ENCODE assay signal across 7 mouse cellular contexts in the genomic region with DNA sequence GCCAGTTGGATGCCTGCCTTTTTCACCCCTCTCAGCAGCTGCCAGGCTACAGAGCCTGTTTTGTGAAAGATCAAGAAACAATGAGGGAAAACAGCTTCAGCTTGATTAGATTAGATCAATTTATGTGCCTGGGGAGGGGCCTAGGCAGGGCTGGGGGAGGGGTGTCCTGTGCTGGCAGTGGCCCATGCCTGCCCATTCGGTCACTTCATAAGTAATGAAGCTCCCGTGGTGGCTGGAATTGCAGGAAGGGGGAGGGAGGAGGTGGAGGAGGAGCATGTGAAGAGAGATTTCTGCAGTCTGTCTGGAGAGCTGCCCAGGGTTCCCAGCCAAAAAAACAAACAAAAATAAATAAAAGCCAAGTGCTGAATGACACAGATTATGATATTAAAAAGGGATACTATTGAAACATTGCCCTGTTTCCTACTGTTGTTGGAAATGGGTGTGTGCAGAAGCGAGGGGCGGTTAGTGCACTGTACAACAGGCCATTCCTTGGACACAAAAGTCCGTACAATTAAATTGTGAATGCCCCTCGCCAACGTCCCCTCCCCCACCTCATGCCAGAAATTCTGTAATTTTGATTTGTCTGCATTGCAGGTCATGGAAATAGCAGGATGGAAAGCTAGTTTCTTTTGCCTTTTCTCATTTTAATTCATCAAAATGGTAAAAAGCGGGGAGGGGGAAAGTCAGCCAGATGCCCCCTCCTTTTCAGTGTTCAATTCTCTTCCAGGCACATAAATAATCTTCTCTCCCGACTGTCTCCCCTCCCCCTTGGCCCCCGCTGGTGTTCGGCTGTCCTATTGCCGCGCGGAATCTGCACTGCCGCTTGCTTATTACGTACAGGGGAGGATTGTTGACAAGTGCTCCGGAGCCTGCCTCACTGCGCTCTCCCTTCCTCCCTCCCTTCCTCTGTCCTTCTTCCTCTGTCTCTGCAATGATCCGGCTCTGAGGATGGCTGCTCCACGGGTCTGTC.
DNase-seq lines count a peak whose midpoint lies in the region; ATAC-seq and TF ChIP-seq lines count a peak whose summit lies in the region.

No protein-coding gene starts in this region.

- no peak for TF ChIP-seq POLR2A in limb, embryonic 14.5 days (IDR thresholded peaks at IDR 0.05; ENCODE audit: borderline replicate concordance, extremely low read depth, insufficient read depth, insufficient read length)

- peak overlapping the region; percentile 71 for H3K27ac ChIP-seq in heart, embryonic 12.5 days (ENCODE audit: poor library complexity, severe bottlenecking)
- peak overlapping the region; percentile 82 for H3K27ac ChIP-seq in kidney, embryonic 16.5 days (ENCODE audit: low read length)
- H3K27ac ChIP-seq in limb, embryonic 14.5 days (replicated peaks; ENCODE audit: low read depth, low read length) = no peak overlapping the region
- peak overlapping the region; percentile 87 for H3K27ac ChIP-seq in midbrain, postnatal 0 days (ENCODE audit: low read depth, low read length)

- no peaks in the 10 kb centered on the region for H3K36me3 ChIP-seq in heart, embryonic 12.5 days
- no peaks in the 10 kb centered on the region for H3K36me3 ChIP-seq in kidney, embryonic 16.5 days (ENCODE audit: insufficient read depth, low read length)
- no peaks in the 10 kb centered on the region for H3K36me3 ChIP-seq in limb, embryonic 14.5 days (ENCODE audit: control insufficient read depth, insufficient read depth, low read length)
- no peaks in the 10 kb centered on the region for H3K36me3 ChIP-seq in midbrain, postnatal 0 days (ENCODE audit: insufficient read depth, low read length)

- TF ChIP-seq CTCF in midbrain, postnatal 0 days (IDR thresholded peaks at IDR 0.05) = no peak

- peak; percentile 94 for ATAC-seq in cerebellum, adult (ENCODE audit: insufficient number of reproducible peaks, low FRiP score, low TSS enrichment)
- ATAC-seq in heart, embryonic 12.5 days (ENCODE audit: insufficient number of reproducible peaks, low FRiP score) = peak; percentile 85
- peak; percentile 96 for ATAC-seq in kidney, embryonic 16.5 days (ENCODE audit: low FRiP score, low TSS enrichment)
- ATAC-seq in limb, embryonic 14.5 days (ENCODE audit: low FRiP score, low read depth) = peak; percentile 50; the same call in 1 of the 2 replicates
- ATAC-seq in midbrain, postnatal 0 days (ENCODE audit: low FRiP score) = peak; percentile 92

- H3K9me3 ChIP-seq in heart, embryonic 12.5 days (replicated peaks) = no peaks in the 10 kb centered on the region
- no peaks in the 10 kb centered on the region for H3K9me3 ChIP-seq in kidney, embryonic 16.5 days (ENCODE audit: low read length)
- H3K9me3 ChIP-seq in limb, embryonic 14.5 days (ENCODE audit: control insufficient read depth, low read length) = no peaks in the 10 kb centered on the region
- no peaks in the 10 kb centered on the region for H3K9me3 ChIP-seq in midbrain, postnatal 0 days (ENCODE audit: low read length)

- H3K9ac ChIP-seq in heart, embryonic 12.5 days = peak overlapping the region; percentile 57
- peak overlapping the region; percentile 53 for H3K9ac ChIP-seq in kidney, embryonic 16.5 days (replicated peaks; ENCODE audit: low read length)
- peak overlapping the region; percentile 26; the same call in 1 of the 2 replicates for H3K9ac ChIP-seq in limb, embryonic 14.5 days (ENCODE audit: low read depth, low read length, severe bottlenecking)
- peak overlapping the region; percentile 68 for H3K9ac ChIP-seq in midbrain, postnatal 0 days (replicated peaks; ENCODE audit: low read length, poor library complexity, severe bottlenecking)

- peak; percentile 57 for DNase-seq in fibroblast of lung, adult 2 months (ENCODE audit: low read depth)
- peak; percentile 63 for DNase-seq in limb, embryonic 14.5 days (ENCODE audit: low spot score)
- DNase-seq in midbrain, postnatal 0 days (ENCODE audit: low spot score) = peak; percentile 93
- peak; percentile 74 for DNase-seq in testis, postnatal 10 days (ENCODE audit: low spot score)

- peaks cover 33% of the 10 kb centered on the region for H3K4me1 ChIP-seq in heart, embryonic 12.5 days (replicated peaks)
- peaks cover 43% of the 10 kb centered on the region for H3K4me1 ChIP-seq in kidney, embryonic 16.5 days (ENCODE audit: insufficient read depth, low read length)
- peaks cover 32% of the 10 kb centered on the region for H3K4me1 ChIP-seq in limb, embryonic 14.5 days (ENCODE audit: control insufficient read depth, insufficient read depth, low read length)
- H3K4me1 ChIP-seq in midbrain, postnatal 0 days (ENCODE audit: insufficient read depth, low read length) = peaks cover 22% of the 10 kb centered on the region

- 7% methylated on average over 20 of the region's 20 CpGs for WGBS in heart, embryonic 12.5 days
- WGBS in kidney, embryonic 16.5 days = 3% methylated on average over 20 of the region's 20 CpGs
- WGBS in limb, embryonic 14.5 days = 8% methylated on average over 20 of the region's 20 CpGs
- 2% methylated on average over 20 of the region's 20 CpGs for WGBS in midbrain, postnatal 0 days

- H3K4me2 ChIP-seq in heart, embryonic 12.5 days = peak overlapping the region; percentile 78
- H3K4me2 ChIP-seq in kidney, embryonic 16.5 days (replicated peaks; ENCODE audit: low read depth, low read length) = peak overlapping the region; percentile 70
- H3K4me2 ChIP-seq in limb, embryonic 14.5 days (replicated peaks; ENCODE audit: low read depth, low read length, severe bottlenecking) = peak overlapping the region; percentile 42
- H3K4me2 ChIP-seq in midbrain, postnatal 0 days (ENCODE audit: low read depth, low read length, poor library complexity, severe bottlenecking) = peak overlapping the region; percentile 55

- H3K27me3 ChIP-seq in heart, embryonic 12.5 days (replicated peaks) = no peaks in the 10 kb centered on the region
- H3K27me3 ChIP-seq in kidney, embryonic 16.5 days (ENCODE audit: insufficient read depth, low read length) = no peaks in the 10 kb centered on the region
- H3K27me3 ChIP-seq in limb, embryonic 14.5 days (ENCODE audit: control insufficient read depth, insufficient read depth, low read length) = no peaks in the 10 kb centered on the region
- no peaks in the 10 kb centered on the region for H3K27me3 ChIP-seq in midbrain, postnatal 0 days (ENCODE audit: insufficient read depth, low read length)

- H3K4me3 ChIP-seq in heart, embryonic 12.5 days = peak overlapping the region; percentile 45
- peak overlapping the region; percentile 49 for H3K4me3 ChIP-seq in kidney, embryonic 16.5 days (ENCODE audit: low read length)
- peak overlapping the region; percentile 21 for H3K4me3 ChIP-seq in limb, embryonic 14.5 days (replicated peaks; ENCODE audit: low read length)
- peak overlapping the region; percentile 43 for H3K4me3 ChIP-seq in midbrain, postnatal 0 days (ENCODE audit: low read depth, low read length)
